Mouse (Mus musculus) urinary bladder, postnatal 14 days (tissue): ENCODE data around the gene Dcaf4.

Source experiments
- DNase-seq: peaks from one replicate; pipeline ENCODE4 v3.0.0; 2021; ENCODE audit warnings: low spot score

Gene Dcaf4

GRCm38 (mm10) chr12:83520311-83520890 is at the start of gene Dcaf4:
Dcaf4 (plus strand) TSS chr12:83520466.
- peak; percentile 98 for DNase-seq

- no peak for DNase-seq
Observed at GRCm38 (mm10) chr12:83471760-83472159, 48.5 kb upstream of the Dcaf4 start.

- no peak for DNase-seq
Observed at GRCm38 (mm10) chr12:83473987-83474600, 46.2 kb upstream of the Dcaf4 start.

GRCm38 (mm10) chr12:83475419-83475818 is 44.8 kb upstream of the Dcaf4 start:
- DNase-seq, result no peak

GRCm38 (mm10) chr12:83476277-83476676 is 44.0 kb upstream of the Dcaf4 start:
- no peak for DNase-seq

GRCm38 (mm10) chr12:83479140-83479539 is 41.1 kb upstream of the Dcaf4 start:
- no peak for DNase-seq

- no peak for DNase-seq
Observed at GRCm38 (mm10) chr12:83479818-83480401, 40.4 kb upstream of the Dcaf4 start.

- no peak for DNase-seq
Observed at GRCm38 (mm10) chr12:83481439-83481838, 38.8 kb upstream of the Dcaf4 start.

- DNase-seq, result no peak
Observed at GRCm38 (mm10) chr12:83483653-83484052, 36.6 kb upstream of the Dcaf4 start.

GRCm38 (mm10) chr12:83484855-83485745 is 35.2 kb upstream of the Dcaf4 start:
- DNase-seq, result no peak

- peak; percentile 7 for DNase-seq
Observed at GRCm38 (mm10) chr12:83485911-83486670, 34.2 kb upstream of the Dcaf4 start.

GRCm38 (mm10) chr12:83486671-83487461 is 33.4 kb upstream of the Dcaf4 start:
- DNase-seq, result peak; percentile 55

GRCm38 (mm10) chr12:83487476-83487991 is 32.7 kb upstream of the Dcaf4 start, which contains the start of gene Dpf3:
Dpf3 (minus strand) TSS chr12:83487716.
- peak; percentile 99 for DNase-seq

GRCm38 (mm10) chr12:83488211-83488941 is 31.9 kb upstream of the Dcaf4 start:
- DNase-seq, result peak; percentile 8

GRCm38 (mm10) chr12:83489748-83490147 is 30.5 kb upstream of the Dcaf4 start:
- no peak for DNase-seq

- DNase-seq, result no peak
Observed at GRCm38 (mm10) chr12:83491609-83492008, 28.7 kb upstream of the Dcaf4 start.

GRCm38 (mm10) chr12:83492808-83493207 is 27.5 kb upstream of the Dcaf4 start:
- DNase-seq, result no peak

- no peak for DNase-seq
Observed at GRCm38 (mm10) chr12:83494196-83494595, 26.1 kb upstream of the Dcaf4 start.

GRCm38 (mm10) chr12:83495248-83495960 is 24.9 kb upstream of the Dcaf4 start:
- DNase-seq, result no peak
